Mouse (Mus musculus) hindbrain, embryonic 10.5 days (tissue): ENCODE results near the gene Hapln2. TPM values are rescaled to one million over a fixed set of nuclear protein-coding genes. Genes with fewer than 3 reads are reported as not detected.

Experiments used
- DNase-seq: peaks from one replicate; pipeline ENCODE4 v3.0.0-alpha.2; 2017; ENCODE audit warnings: low spot score
- H3K27ac ChIP-seq: fragments of 300-500 bp; sonication (generic); 2 replicates; pipeline ENCODE4 v1.5.1; 2016; ENCODE audit warnings: mild to moderate bottlenecking, moderate library complexity
- H3K27me3 ChIP-seq: fragments of 300-500 bp; sonication (generic); 2 replicates; pipeline ENCODE4 v1.6.1; 2016; ENCODE audit warnings: mild to moderate bottlenecking; ENCODE audit not compliant: poor library complexity, insufficient read depth, severe bottlenecking
- H3K36me3 ChIP-seq: fragments of 300-500 bp; sonication (generic); 2 replicates; pipeline ENCODE4 v1.6.1; 2016; ENCODE audit warnings: mild to moderate bottlenecking, moderate library complexity
- H3K4me1 ChIP-seq: fragments of 300-500 bp; sonication (generic); replicated peaks from 2 replicates; pipeline ENCODE4 v1.6.1; 2016; ENCODE audit warnings: mild to moderate bottlenecking
- H3K4me3 ChIP-seq: fragments of 300-500 bp; sonication (generic); 2 replicates; pipeline ENCODE4 v1.5.1; 2016; ENCODE audit warnings: mild to moderate bottlenecking, moderate library complexity
- H3K9me3 ChIP-seq: fragments of 300-500 bp; sonication (generic); 2 replicates; pipeline ENCODE4 v1.6.1; 2016; ENCODE audit warnings: mild to moderate bottlenecking, moderate library complexity
- WGBS: fragments of 180-500 bp; shearing (Covaris S2); methylation state at CpG from one replicate; pipeline ENCODE4 v1.1.7; 2016; 5-methylcytosine and 5-hydroxymethylcytosine counted together
- polyA plus RNA-seq: library from polyadenylated mRNA; unstranded; fragments of >200 nt; fragmentation: Nextera tagmentation; extraction: Ambion mirVana; gene quantifications from 2 replicates; pipeline ENCODE4 v1.2.1, GENCODE M21; 2016

The Hapln2 gene
- polyA plus RNA-seq, 1 experiment from 2014 or later, result 0.14 TPM

DNA sequence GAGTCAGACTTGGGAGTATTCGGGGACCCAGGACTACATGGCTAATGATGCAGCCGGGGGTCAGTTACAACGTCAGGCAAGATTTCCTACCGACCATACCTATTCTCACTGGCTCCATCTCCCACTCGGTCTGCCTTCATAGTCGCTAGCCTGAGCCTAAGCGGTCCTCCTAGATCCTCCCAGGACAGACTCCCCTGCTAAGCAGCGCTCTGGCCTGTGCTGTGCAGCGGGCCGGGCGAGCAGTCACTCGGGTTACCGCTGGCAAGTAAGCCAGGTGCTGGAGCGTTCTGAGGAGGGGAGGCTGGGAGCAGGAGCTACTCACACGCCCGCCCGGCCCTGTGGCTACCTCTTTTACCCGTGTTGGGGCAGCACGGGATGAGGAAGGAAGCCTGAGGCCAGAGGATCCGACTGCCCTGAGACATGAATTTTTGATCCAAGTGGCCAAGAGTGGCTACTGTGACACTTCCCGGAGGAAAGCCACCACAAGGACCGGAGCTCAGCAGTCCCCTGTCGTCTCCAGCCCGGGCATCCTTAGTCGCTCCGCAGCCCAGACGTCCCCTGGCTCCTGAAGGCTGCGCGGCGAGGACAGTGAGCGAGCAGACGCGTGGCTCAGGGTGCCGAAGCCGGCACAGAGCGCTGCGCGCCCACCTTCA lies 28.0 kb downstream of the Hapln2 start:
- Histone ChIP-seq H3K4me1 (peaks cover 69% of the 10 kb centered on the region), H3K9me3 (no peaks in the 10 kb centered on the region), H3K27ac (no peak overlapping the region), H3K4me3 (peak overlapping the region; percentile 57), H3K36me3 (no peaks in the 10 kb centered on the region), H3K27me3 (peaks cover 99% of the 10 kb centered on the region)
- DNase-seq, result peak; percentile 34
- WGBS, result under 1% methylated on average over 38 of the region's 38 CpGs

DNA sequence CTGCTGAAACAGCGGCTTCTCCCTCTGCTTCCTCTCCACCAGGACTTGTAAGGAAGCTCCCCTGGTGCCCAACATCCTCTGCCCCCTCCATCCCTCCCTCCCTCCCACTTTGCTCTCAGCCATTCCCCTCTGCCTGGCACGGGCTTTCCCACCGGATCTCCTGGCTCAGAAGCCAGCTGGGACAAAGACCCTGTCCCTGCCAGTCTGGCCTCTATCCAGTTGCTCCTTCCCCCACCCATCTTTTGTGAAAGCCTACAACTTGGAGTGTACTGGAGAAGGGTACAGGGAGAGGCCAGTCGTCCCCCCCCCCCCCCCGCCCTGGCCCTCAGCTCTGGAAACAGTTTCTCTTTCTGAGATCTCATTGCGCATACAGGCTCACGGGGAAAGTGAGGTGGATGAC lies 28.6 kb downstream of the Hapln2 start:
- no peaks in the 10 kb centered on the region for H3K9me3 ChIP-seq
- H3K27ac ChIP-seq, result no peak overlapping the region
- H3K27me3 ChIP-seq, result peaks cover 100% of the 10 kb centered on the region
- no peaks in the 10 kb centered on the region for H3K36me3 ChIP-seq
- H3K4me1 ChIP-seq, result peaks cover 69% of the 10 kb centered on the region
- H3K4me3 ChIP-seq, result no peak overlapping the region
- 2% methylated on average over 7 of the region's 7 CpGs for WGBS
- DNase-seq, result no peak

DNA sequence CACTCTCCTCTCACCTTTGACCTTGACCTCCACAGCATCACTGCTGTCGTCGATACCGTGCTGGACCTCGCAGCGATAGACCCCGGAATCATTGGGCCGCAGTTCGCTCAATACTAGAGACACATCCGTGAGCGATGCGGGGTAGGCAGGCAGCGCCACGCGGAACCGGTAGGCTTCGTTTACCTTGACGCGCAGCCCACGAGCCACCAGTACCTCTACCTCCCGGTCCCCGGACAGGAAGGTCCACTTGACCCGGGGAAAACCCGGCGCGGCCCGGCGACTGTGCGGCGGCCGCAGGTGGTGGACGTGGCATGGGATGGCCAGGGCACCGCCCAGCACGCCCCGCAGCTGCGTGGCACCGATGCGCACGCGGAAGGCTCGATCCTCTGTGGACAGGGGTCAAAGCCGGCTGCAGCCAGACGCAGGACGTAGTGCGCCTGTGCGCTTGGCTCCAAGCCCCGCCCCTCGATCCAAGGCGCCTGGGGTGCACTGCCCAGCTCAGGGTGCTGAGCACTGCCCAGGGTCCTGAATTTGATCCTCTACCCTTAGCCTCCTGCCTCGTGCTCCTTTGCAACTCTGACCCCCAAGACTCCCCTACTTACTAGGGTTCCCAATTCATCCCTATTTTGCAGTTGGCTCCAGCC lies 30.3 kb downstream of the Hapln2 start:
- under 1% methylated on average over 49 of the region's 49 CpGs for WGBS
- Histone ChIP-seq H3K27ac (peak overlapping the region; percentile 50; the same call in 1 of the 2 replicates), H3K4me3 (peak overlapping the region; percentile 57), H3K4me1 (peaks cover 77% of the 10 kb centered on the region), H3K9me3 (no peaks in the 10 kb centered on the region), H3K27me3 (peaks cover 100% of the 10 kb centered on the region), H3K36me3 (no peaks in the 10 kb centered on the region)
- DNase-seq, result peak; percentile 55

DNA sequence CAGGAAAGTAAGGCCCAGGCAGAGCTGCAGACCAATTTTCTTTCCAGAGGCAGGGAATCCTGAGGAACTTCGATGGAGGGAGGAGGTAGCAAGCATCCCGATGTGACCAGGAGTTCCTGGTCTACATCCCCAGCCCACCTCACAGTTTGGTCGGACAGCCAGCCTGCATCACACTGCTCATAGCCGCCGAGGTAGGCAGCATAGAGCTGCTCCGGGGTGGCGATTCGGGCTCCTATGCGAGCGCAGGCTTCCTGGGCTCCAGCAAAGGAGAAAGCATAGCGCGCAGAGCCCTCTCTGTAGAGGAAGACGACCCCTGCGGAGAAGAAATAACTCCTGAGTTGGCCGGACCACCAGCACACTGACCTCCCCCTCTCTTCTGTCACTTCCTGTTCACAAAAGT lies 31.0 kb downstream of the Hapln2 start:
- H3K4me3 ChIP-seq, result peak overlapping the region; percentile 57
- H3K9me3 ChIP-seq, result no peaks in the 10 kb centered on the region
- H3K27ac ChIP-seq, result no peak overlapping the region
- under 1% methylated on average over 15 of the region's 15 CpGs for WGBS
- DNase-seq, result no peak
- H3K36me3 ChIP-seq, result no peaks in the 10 kb centered on the region
- peaks cover 100% of the 10 kb centered on the region for H3K27me3 ChIP-seq
- peaks cover 71% of the 10 kb centered on the region for H3K4me1 ChIP-seq

DNA sequence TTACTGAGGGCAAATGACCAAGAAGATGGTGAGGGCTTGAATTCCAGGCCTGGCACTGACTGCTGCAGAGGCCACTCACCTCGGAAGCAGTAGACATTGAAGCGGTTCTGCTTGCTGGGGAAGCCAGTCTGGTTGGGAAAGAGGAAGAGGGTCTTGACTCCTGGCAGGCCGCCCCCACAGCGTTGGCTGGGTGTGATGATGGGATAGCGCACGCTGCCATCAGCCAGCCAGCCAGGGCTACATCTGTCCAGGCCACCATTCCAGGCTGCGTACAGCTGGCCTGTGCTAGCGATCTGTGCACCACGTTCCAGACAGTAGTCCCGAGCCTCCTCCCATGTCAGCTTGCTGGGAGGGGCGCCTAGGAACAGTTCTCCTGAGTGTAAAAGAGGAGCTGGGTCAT lies 32.1 kb downstream of the Hapln2 start:
- Histone ChIP-seq H3K4me1 (peaks cover 65% of the 10 kb centered on the region), H3K9me3 (no peaks in the 10 kb centered on the region), H3K4me3 (no peak overlapping the region), H3K36me3 (no peaks in the 10 kb centered on the region), H3K27ac (no peak overlapping the region), H3K27me3 (peaks cover 100% of the 10 kb centered on the region)
- DNase-seq, result no peak
- WGBS, result 28% methylated on average over 11 of the region's 11 CpGs

DNA sequence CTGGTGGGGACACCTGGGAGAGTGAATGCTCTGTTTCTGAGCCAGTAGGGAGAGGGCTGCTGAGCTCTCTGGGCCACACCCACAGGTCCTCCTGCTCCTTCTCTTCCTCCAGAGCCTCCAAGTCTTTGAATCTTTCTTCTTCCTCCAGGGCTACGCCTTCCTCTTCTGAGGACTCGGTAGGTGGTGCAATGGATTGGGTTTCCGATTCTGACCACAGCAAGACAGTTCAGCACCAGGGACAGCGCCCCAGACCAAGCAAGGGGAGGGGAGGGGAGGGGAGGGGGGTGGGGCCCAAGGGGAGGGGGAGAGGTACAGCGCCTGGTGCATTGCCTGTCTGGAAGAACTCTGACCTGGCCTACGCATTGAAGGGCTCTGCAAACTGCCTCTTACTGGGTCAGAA lies 33.9 kb downstream of the Hapln2 start:
- Histone ChIP-seq H3K4me3 (no peak overlapping the region), H3K36me3 (no peaks in the 10 kb centered on the region), H3K4me1 (peaks cover 60% of the 10 kb centered on the region), H3K9me3 (no peaks in the 10 kb centered on the region), H3K27ac (no peak overlapping the region), H3K27me3 (peaks cover 100% of the 10 kb centered on the region)
- 3% methylated on average over 6 of the region's 6 CpGs for WGBS
- peak; percentile 75 for DNase-seq

DNA sequence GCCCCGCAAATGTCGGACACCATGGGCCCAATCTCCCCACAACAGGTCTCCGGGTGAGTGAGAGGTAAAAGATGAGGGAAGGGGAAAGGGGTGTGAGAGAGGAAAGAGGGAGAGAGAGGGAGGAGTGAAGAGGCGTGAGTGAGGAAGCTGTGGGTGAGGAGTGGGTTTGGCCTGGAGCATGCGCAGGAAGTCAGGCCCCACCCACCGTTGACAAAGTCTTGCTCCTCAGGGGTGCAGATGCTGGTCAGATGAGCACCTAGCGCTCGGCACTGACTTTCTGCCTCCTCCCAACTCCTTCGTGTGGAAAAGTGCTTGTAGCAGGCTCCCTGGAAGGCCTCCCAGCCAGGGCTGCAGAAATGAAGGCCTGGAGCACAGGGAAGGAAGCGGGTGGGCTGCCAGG lies 37.4 kb downstream of the Hapln2 start:
- H3K27me3 ChIP-seq, result peaks cover 69% of the 10 kb centered on the region
- H3K27ac ChIP-seq, result 0 out of 2 replicates have a peak overlapping the region, but pooled peaks have one; percentile 1
- WGBS, result 26% methylated on average over 10 of the region's 10 CpGs
- DNase-seq, result no peak
- H3K4me1 ChIP-seq, result peaks cover 68% of the 10 kb centered on the region
- no peak overlapping the region for H3K4me3 ChIP-seq
- no peaks in the 10 kb centered on the region for H3K36me3 ChIP-seq
- H3K9me3 ChIP-seq, result no peaks in the 10 kb centered on the region

DNA sequence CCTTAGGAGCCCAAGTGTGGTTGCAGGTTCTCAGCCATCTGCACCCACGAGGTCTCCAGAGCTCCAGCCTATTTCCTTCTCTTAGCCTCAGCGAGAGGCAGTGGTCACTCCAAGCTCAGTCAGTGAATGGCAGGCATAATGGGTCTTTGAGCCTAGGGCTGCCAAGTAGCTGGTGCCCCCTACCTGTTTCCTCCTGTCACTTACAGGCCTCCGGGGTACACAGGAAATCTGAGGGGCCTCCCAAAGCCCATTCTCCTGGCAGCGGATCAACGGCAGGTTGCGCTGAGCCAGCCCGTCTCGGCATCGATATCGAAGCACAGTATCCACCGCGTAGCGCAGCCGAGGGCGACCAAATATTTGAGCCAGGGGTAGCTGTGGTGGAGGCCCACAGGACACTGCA lies 39.3 kb downstream of the Hapln2 start:
- 11% methylated on average over 15 of the region's 15 CpGs for WGBS
- Histone ChIP-seq H3K4me3 (peak overlapping the region; percentile 51), H3K36me3 (no peaks in the 10 kb centered on the region), H3K27ac (peak overlapping the region; percentile 94), H3K4me1 (peaks cover 81% of the 10 kb centered on the region), H3K27me3 (peaks cover 50% of the 10 kb centered on the region), H3K9me3 (no peaks in the 10 kb centered on the region)
- DNase-seq, result no peak

DNA sequence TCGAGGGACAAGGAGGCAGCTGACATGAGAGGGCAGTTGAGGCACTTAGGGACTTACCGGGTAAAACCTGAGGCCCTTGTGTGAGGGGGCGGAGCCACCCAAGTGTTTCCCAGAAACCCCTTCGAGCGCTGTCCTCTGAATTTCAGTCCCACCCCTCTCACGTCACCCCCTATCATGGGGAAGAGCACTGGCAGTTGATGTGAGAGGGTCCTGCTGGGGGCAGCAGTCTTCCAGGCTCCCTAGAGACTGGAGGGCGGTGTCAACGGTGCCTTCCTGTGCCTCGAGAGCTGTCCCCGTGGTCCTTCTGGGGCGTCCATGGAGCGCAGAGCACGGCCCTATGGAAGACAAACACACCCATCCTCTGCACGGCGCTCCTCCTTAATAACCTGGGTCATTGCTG lies 39.8 kb downstream of the Hapln2 start:
- Histone ChIP-seq H3K4me3 (peak overlapping the region; percentile 51), H3K9me3 (no peaks in the 10 kb centered on the region), H3K27ac (peak overlapping the region; percentile 94), H3K36me3 (no peaks in the 10 kb centered on the region), H3K4me1 (peaks cover 81% of the 10 kb centered on the region), H3K27me3 (peaks cover 46% of the 10 kb centered on the region)
- WGBS, result under 1% methylated on average over 15 of the region's 15 CpGs
- DNase-seq, result peak; percentile 74

DNA sequence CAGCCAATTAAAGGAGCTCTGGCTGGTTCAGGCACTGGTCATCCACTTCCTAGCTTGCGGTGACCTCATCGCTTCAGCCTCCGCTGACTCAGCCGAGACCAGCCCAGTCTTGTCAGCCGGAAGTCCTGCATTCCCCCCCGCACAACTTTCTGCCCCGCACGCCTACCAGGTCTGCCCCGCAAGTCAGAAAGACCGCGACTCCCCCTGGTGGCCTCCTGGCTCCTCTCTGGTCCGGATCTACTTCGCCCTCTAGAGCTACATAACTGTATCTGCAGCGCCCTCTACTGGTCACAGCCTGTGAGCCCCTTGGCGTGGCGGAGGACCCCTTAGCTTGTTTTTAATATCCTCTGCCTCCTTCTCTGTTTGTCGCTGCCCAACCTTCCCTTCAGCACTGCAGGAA lies 40.5 kb downstream of the Hapln2 start:
- peak overlapping the region; percentile 51 for H3K4me3 ChIP-seq
- WGBS, result under 1% methylated on average over 17 of the region's 17 CpGs
- H3K27ac ChIP-seq, result peak overlapping the region; percentile 94
- H3K27me3 ChIP-seq, result peaks cover 38% of the 10 kb centered on the region
- peaks cover 82% of the 10 kb centered on the region for H3K4me1 ChIP-seq
- no peaks in the 10 kb centered on the region for H3K9me3 ChIP-seq
- peak; percentile 99 for DNase-seq
- H3K36me3 ChIP-seq, result no peaks in the 10 kb centered on the region

DNA sequence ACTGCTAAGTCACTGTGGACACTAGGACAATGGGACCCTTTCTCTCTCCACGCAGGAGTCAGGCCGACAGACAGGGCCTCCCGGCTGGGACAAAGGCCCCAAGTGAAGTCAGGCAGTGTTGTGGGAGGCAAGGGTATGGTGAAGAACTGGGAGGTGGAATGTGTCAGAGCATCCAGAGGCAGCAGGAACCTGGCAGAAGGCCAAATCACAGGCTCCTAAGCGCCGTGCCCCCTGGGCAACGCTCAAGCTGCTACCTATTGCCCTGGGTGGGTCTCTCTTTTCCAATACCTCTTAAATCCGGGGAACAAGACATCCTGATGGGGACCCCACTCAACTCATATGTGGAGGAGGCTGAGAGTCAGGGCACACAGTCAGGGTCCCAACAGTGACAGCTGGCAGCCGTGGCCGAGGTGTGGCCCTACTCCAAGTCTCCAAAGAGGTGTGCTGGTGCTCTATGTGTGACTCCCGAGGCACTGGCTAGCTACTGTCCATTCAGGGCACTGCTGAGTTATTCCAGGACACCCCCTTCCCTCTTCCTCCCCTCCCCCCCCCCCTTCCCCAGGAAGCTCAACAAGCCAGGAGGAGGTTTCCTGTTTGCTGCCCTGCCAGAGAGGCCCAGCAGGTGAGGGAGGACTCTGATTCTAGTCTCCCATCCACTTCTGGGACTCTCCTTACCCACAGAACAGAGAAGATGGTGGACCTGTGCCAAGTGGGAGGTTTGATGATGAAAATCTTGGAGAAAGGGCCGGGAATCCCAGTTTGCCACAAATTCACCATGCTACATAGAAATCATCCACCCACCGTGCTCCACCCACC lies 41.7 kb downstream of the Hapln2 start:
- Histone ChIP-seq H3K4me1 (peaks cover 90% of the 10 kb centered on the region), H3K36me3 (peaks cover 7% of the 10 kb centered on the region), H3K4me3 (peak overlapping the region; percentile 51), H3K27ac (peak overlapping the region; percentile 94), H3K27me3 (peaks cover 26% of the 10 kb centered on the region), H3K9me3 (no peaks in the 10 kb centered on the region)
- 41% methylated on average over 12 of the region's 12 CpGs for WGBS
- peak; percentile 54 for DNase-seq

DNA sequence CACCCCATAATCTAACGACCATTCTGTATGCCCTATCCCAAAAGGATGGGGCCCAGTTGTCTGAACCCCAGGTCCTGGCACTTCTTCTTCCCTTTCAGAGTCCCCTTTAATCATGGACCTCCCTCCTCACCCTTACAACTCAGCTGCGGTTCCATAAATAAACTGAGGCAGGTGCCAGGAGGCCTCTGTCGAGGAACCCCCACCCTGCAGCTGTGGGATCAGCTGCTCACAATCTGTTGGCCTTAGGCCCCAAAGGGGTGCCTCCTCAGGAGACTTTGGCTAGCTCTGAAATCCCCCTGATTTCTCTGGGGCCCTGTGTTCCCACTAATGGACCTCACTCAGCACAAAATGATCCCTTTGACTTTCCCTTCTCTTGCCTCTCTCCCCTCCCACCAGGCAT lies 43.3 kb downstream of the Hapln2 start:
- peak overlapping the region; percentile 94 for H3K27ac ChIP-seq
- peaks cover 98% of the 10 kb centered on the region for H3K4me1 ChIP-seq
- DNase-seq, result no peak
- H3K9me3 ChIP-seq, result no peaks in the 10 kb centered on the region
- H3K36me3 ChIP-seq, result peaks cover 24% of the 10 kb centered on the region
- peak overlapping the region; percentile 38 for H3K4me3 ChIP-seq
- H3K27me3 ChIP-seq, result peaks cover 10% of the 10 kb centered on the region
- WGBS, result 52% methylated on average over 3 of the region's 3 CpGs

DNA sequence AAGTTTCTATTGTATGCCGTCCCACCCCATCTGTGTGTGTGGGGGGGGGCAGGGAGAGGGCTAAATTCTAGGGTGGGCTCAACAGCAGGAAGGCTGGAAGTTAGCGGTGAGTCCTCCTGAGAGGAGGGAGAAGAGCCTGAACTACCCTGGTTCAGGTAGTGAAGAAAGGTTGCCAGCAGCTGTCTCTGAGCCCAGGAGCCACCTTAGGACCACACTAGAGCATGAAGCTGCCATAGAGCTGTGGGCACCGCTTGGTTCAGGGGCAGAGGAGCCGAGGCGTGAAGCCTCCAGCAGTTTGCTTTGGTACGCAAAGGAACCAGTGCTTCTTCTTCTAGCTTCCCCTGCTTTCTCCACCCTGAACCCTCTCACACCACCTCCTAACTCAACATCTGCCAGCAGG lies 43.8 kb downstream of the Hapln2 start:
- peaks cover 6% of the 10 kb centered on the region for H3K27me3 ChIP-seq
- DNase-seq, result no peak
- peak overlapping the region; percentile 94 for H3K27ac ChIP-seq
- peaks cover 100% of the 10 kb centered on the region for H3K4me1 ChIP-seq
- H3K36me3 ChIP-seq, result peaks cover 28% of the 10 kb centered on the region
- no peaks in the 10 kb centered on the region for H3K9me3 ChIP-seq
- 48% methylated on average over 6 of the region's 6 CpGs for WGBS
- peak overlapping the region; percentile 38 for H3K4me3 ChIP-seq
